Mouse (Mus musculus) thymus, adult 2 months (tissue): ENCODE data around the gene Tspan5. TPM values are rescaled to one million over a fixed set of nuclear protein-coding genes. Genes with fewer than 3 reads are reported as not detected.

Experiments used
- DNase-seq: peaks from one replicate; pipeline ENCODE4 v3.0.0; 2021
- H3K27ac ChIP-seq: fragments of 200-500 bp; 2 replicates; pipeline ENCODE4 v1.5.1; 2012; ENCODE audit warnings: low read length, control low read depth; ENCODE audit not compliant: control insufficient read depth, insufficient read depth
- H3K27me3 ChIP-seq: fragments of 200-500 bp; 2 replicates; pipeline ENCODE4 v1.6.1; 2012; ENCODE audit warnings: mild to moderate bottlenecking, low read length, moderate library complexity, mixed read lengths; ENCODE audit not compliant: control insufficient read depth, insufficient read depth
- H3K36me3 ChIP-seq: fragments of 200-500 bp; 2 replicates; pipeline ENCODE4 v1.6.1; 2012; ENCODE audit warnings: mild to moderate bottlenecking, low read length, moderate library complexity; ENCODE audit not compliant: control insufficient read depth, insufficient read depth
- H3K4me1 ChIP-seq: fragments of 200-500 bp; replicated peaks from 2 replicates; pipeline ENCODE4 v1.6.1; 2012; ENCODE audit warnings: low read length; ENCODE audit not compliant: control insufficient read depth, insufficient read depth
- H3K4me3 ChIP-seq: fragments of 200-500 bp; 2 replicates; pipeline ENCODE4 v1.5.1; 2012; ENCODE audit warnings: mild to moderate bottlenecking, low read length, control low read depth, moderate library complexity; ENCODE audit not compliant: control insufficient read depth, insufficient read depth
- CTCF ChIP-seq: fragments of 200-500 bp; IDR thresholded peaks from 2 replicates; pipeline ENCODE4 v1.5.1; 2012; ENCODE audit warnings: mild to moderate bottlenecking, control low read depth, low read length, moderate library complexity, borderline replicate concordance; ENCODE audit not compliant: control insufficient read depth, poor library complexity, insufficient read depth; ENCODE audit errors: extremely low read depth
- POLR2A ChIP-seq: fragments of 200-500 bp; IDR thresholded peaks from 2 replicates; pipeline ENCODE4 v1.6.1; 2012; ENCODE audit warnings: mild to moderate bottlenecking, low read length, control low read depth, moderate library complexity; ENCODE audit not compliant: control insufficient read depth, poor library complexity, insufficient read depth; ENCODE audit errors: extremely low read depth
- WGBS: fragments of 180-500 bp; shearing (Covaris S2); methylation state at CpG from one replicate; pipeline ENCODE4 v1.1.7; 2018; 5-methylcytosine and 5-hydroxymethylcytosine counted together
- polyA plus RNA-seq: library from polyadenylated mRNA; depleted of rRNA; stranded (reverse); fragments of >200 nt; gene quantifications from 2 replicates; pipeline ENCODE4 v1.2.3, GENCODE M21; 2012

The Tspan5 gene
- polyA plus RNA-seq, 1 experiment, result 15.9 TPM

GRCm38 (mm10) chr3:138712452-138713140 lies 29.4 kb upstream of the Tspan5 start:
- TF ChIP-seq CTCF, result no peak
- TF ChIP-seq POLR2A, result no peak
- 99% methylated on average over 11 of the region's 11 CpGs for WGBS
- Histone ChIP-seq H3K4me1 (peaks cover 5% of the 10 kb centered on the region), H3K4me3 (no peak overlapping the region), H3K27ac (no peak overlapping the region), H3K27me3 (no peaks in the 10 kb centered on the region), H3K36me3 (no peaks in the 10 kb centered on the region)
- DNase-seq, result no peak

GRCm38 (mm10) chr3:138713141-138713540 lies 28.9 kb upstream of the Tspan5 start:
- whole genome bisulfite sequencing, result 83% methylated on average over 6 of the region's 6 CpGs
- H3K27ac ChIP-seq, result no peak overlapping the region
- H3K36me3 ChIP-seq, result no peaks in the 10 kb centered on the region
- no peak for DNase-seq
- H3K4me1 ChIP-seq, result peaks cover 5% of the 10 kb centered on the region
- TF ChIP-seq POLR2A (no peak), CTCF (no peak)
- no peaks in the 10 kb centered on the region for H3K27me3 ChIP-seq
- H3K4me3 ChIP-seq, result no peak overlapping the region

GRCm38 (mm10) chr3:138714788-138715187 lies 27.2 kb upstream of the Tspan5 start:
- TF ChIP-seq CTCF (no peak), POLR2A (no peak)
- Histone ChIP-seq H3K4me3 (no peak overlapping the region), H3K4me1 (peaks cover 5% of the 10 kb centered on the region), H3K27me3 (no peaks in the 10 kb centered on the region), H3K27ac (no peak overlapping the region), H3K36me3 (no peaks in the 10 kb centered on the region)
- WGBS, result 85% methylated on average over 2 of the region's 2 CpGs
- DNase-seq, result no peak

GRCm38 (mm10) chr3:138715212-138715611 lies 26.8 kb upstream of the Tspan5 start:
- Histone ChIP-seq H3K36me3 (no peaks in the 10 kb centered on the region), H3K4me3 (no peak overlapping the region), H3K27me3 (no peaks in the 10 kb centered on the region), H3K4me1 (peaks cover 5% of the 10 kb centered on the region), H3K27ac (no peak overlapping the region)
- TF ChIP-seq CTCF, result no peak
- no peak for TF ChIP-seq POLR2A
- DNase-seq, result peak; percentile 4
- WGBS, result 78% methylated on average over 4 of the region's 4 CpGs

GRCm38 (mm10) chr3:138717040-138717439 lies 25.0 kb upstream of the Tspan5 start:
- WGBS, result 96% methylated on average over 5 of the region's 5 CpGs
- H3K27ac ChIP-seq, result no peak overlapping the region
- no peak for DNase-seq
- H3K27me3 ChIP-seq, result no peaks in the 10 kb centered on the region
- no peaks in the 10 kb centered on the region for H3K36me3 ChIP-seq
- no peak for TF ChIP-seq CTCF
- no peak for TF ChIP-seq POLR2A
- H3K4me3 ChIP-seq, result no peak overlapping the region
- peaks cover 5% of the 10 kb centered on the region for H3K4me1 ChIP-seq

- Histone ChIP-seq H3K27me3 (no peaks in the 10 kb centered on the region), H3K27ac (no peak overlapping the region), H3K4me3 (no peak overlapping the region), H3K4me1 (no peaks in the 10 kb centered on the region), H3K36me3 (no peaks in the 10 kb centered on the region)
- no peak for TF ChIP-seq POLR2A
- TF ChIP-seq CTCF, result no peak
- 93% methylated on average over 5 of the region's 5 CpGs for WGBS
- DNase-seq, result no peak
These were observed 19.8 kb upstream of the Tspan5 start for GRCm38 (mm10) chr3:138722152-138722551.
